Mouse (Mus musculus) fibroblast of lung, adult 2 months (primary cell): ENCODE results near the gene Olfr412.

Source experiments
- DNase-seq: peaks from one replicate; pipeline ENCODE4 v3.0.0-alpha.2; 2011; ENCODE audit warnings: low read depth

Gene Olfr412

DNA sequence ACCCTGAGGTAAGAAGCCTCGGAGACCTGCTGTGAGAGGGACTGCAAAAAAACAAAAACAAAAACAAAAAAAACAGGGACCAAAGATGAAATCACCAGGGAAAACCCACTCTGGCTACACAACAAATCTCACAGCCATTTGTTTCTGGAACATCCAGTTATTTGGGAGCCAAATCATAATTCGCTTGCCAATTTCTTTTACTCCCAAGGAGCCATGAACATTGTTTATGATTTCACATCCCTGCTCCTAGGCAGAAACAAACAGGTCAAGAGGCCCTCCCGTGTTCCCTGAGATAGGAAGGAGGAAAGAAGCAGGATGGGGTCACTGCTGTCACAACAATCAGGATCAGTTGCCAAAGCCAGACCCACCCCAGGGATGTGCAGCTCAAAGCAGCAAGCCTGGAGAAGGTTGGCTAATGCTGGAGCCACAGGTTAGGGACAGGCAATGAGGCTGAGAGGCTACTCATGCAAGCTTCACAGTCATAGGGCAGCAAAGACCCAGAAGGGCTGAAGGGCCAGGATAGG, 51.6 kb downstream of the Olfr412 start:
- DNase-seq = no peak

DNA sequence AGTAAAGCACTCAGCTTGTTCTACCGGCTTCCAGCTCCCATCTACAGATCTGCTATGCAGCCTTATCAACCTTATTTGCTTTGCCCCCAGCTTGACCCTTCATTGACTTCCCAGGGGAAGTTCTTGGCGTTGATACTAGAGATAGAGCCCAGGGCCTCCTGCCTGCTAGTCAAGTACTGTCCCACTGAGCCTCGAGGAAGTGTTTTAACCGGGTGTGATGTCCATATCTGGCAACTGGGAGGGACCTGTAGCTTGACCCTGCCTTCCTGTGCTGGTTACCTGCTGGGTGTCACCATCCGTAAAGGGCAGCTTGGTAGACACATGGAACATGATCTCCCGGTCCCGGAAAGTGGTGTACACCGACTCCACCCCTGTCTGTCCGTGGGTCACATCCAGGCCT, 52.2 kb downstream of the Olfr412 start:
- no peak for DNase-seq

DNA sequence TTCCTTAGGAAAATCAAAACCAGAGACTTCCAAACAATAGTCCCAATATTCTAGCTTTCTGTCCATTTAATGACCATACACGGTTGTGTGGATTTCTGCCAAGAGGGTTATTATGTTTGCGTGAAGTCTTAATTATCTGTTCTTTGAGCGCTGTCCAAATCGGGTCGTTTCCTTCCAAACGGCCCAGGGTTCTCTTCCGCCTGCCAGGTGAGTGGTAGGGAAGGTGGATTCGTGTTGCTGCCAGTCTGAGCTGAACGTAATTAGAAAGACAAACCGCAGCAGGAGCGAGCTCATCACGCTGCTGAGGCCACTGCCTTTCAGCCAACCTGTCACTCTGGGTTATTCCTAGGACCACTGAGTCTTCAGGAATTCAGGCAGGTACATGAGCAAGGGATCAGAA, 53.9 kb downstream of the Olfr412 start:
- no peak for DNase-seq
